Mouse (Mus musculus) MEL (cell line): Measurements from ENCODE around the gene Elfn1.

Experiments
- CTCF ChIP-seq, 3 experiments: IDR thresholded peaks in 2 of 3; conservative IDR thresholded peaks in 1 of 3; 2 replicates each; pipeline ENCODE4 v1.5.1; 2011 to 2012; ENCODE audit warnings: low read length in 3 of 3, low read depth in 2 of 3, mild to moderate bottlenecking in 2 of 3, improper control_type of control experiment in 1 of 3, inconsistent platforms in 1 of 3, mixed read lengths in 1 of 3, moderate library complexity in 1 of 3; ENCODE audit not compliant: control insufficient read depth in 1 of 3, insufficient read depth in 1 of 3, poor library complexity in 1 of 3, severe bottlenecking in 1 of 3
- GATA1 ChIP-seq: IDR thresholded peaks from 2 replicates; pipeline ENCODE4 v1.6.1; 2011; ENCODE audit warnings: low read depth, low read length, improper control_type of control experiment

- TF ChIP-seq GATA1 (no peak), CTCF (IDR thresholded peaks at IDR 0.05 in 2 of 3, conservative IDR thresholded peaks at IDR 0.05 in 1 of 3; ENCODE audit: control insufficient read depth in 1 of 3, insufficient read depth in 1 of 3, low read depth in 2 of 3, low read length in 3 of 3, poor library complexity in 1 of 3, severe bottlenecking in 1 of 3) (no peak)
Measured at GRCm38 (mm10) chr5:139930102-139930501, 22.4 kb downstream of the Elfn1 start.
